Mouse (Mus musculus) testis, adult 2 months (tissue): ENCODE results near the gene Ifit1.
"Not testable (repeated sequence)": the region's sequence is repeated elsewhere in the genome, so short reads cannot be mapped to it uniquely, and the experiment has no call there.

Experiments used
- CTCF ChIP-seq: fragments of 200-500 bp; IDR thresholded peaks from 2 replicates; pipeline ENCODE4 v1.5.1; 2012; ENCODE audit warnings: low read depth, mild to moderate bottlenecking, inconsistent platforms, low read length, moderate library complexity; ENCODE audit not compliant: control insufficient read depth, insufficient read depth, insufficient replicate concordance
- POLR2A ChIP-seq: fragments of 200-500 bp; IDR thresholded peaks from 2 replicates; pipeline ENCODE4 v1.6.1; 2012; ENCODE audit warnings: low read depth, mild to moderate bottlenecking, inconsistent platforms, low read length, moderate library complexity; ENCODE audit not compliant: control insufficient read depth

DNA sequence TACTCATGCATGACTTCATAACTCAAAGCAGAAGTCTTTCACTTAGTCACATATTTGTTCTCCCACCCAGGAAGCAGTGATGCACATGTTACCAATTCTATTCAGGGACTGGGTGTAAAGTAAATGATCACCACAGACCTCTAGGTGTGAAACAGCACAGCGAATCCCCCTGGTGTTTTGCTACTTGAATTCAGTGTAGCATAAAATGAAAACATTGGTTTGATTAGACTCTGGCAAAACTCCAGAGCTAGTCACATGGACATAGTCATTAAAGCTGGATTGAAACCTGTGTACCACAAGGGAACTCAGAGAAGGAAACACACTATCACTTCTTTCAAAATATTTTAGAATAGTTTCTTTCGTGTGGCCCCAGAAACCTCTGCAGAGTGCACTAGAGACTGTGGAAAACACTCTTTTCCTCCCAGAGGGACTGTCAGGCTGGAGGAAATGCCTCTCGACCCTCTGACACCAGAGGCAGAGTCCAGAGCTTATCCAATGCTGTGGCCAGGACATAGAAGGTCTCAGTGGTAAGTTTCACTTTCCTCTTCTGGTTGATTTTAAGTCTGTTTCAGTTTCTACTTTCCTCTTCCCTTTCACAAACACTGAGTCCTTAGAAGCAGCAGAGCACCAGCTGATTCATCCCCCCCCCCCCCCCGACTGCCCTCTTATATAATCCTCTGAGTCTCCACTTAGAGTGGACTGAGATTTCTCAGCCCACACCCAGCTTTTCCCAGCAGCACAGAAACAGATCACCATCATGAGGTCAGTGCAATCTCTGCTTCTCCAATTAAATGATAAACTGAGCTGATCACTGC, 33.2 kb upstream of the Ifit1 start, which contains the start of gene Ifit3b:
- TF ChIP-seq CTCF, POLR2A: not testable (repeated sequence)
